Mouse (Mus musculus): ENCODE data around the gene Stra6. TPM values are rescaled to one million over a fixed set of nuclear protein-coding genes. Genes with fewer than 3 reads are reported as not detected.

Gene Stra6
- polyA plus RNA-seq, 1 experiment from 2014 or later: 4.0 TPM

GRCm38 (mm10) chr9:58201861-58202549 is 138.4 kb downstream of the Stra6 start:
- peaks cover 11% of the 10 kb centered on the region for H3K4me1 ChIP-seq (ENCODE audit: insufficient read depth)
- peaks cover 70% of the 10 kb centered on the region for H3K27me3 ChIP-seq (ENCODE audit: insufficient read depth, low read length)
- WGBS: 2% methylated on average over 37 of the region's 37 CpGs
- H3K9me3 ChIP-seq (ENCODE audit: low read depth, low read length): no peaks in the 10 kb centered on the region
- no peak for TF ChIP-seq CTCF (IDR thresholded peaks at IDR 0.05; ENCODE audit: low read depth)
- ATAC-seq (ENCODE audit: insufficient read depth): no peak
- H3K9ac ChIP-seq: no peak overlapping the region
- peak overlapping the region; percentile 10; the same call in 1 of the 2 replicates for H3K4me2 ChIP-seq
- no peaks in the 10 kb centered on the region for H3K36me3 ChIP-seq (ENCODE audit: insufficient read depth)
- H3K4me3 ChIP-seq (ENCODE audit: low read depth, low read length): no peak overlapping the region
- no peak for DNase-seq
- no peak overlapping the region for H3K27ac ChIP-seq (ENCODE audit: low read depth)

- no peak for ATAC-seq (ENCODE audit: insufficient read depth)
- no peak overlapping the region for H3K4me2 ChIP-seq
- WGBS: 7% methylated on average over 14 of the region's 14 CpGs
- DNase-seq: no peak
- H3K9me3 ChIP-seq (ENCODE audit: low read depth, low read length): no peaks in the 10 kb centered on the region
- H3K9ac ChIP-seq: no peak overlapping the region
- H3K36me3 ChIP-seq (ENCODE audit: insufficient read depth): no peaks in the 10 kb centered on the region
- no peak for TF ChIP-seq CTCF (IDR thresholded peaks at IDR 0.05; ENCODE audit: low read depth)
- H3K27ac ChIP-seq (ENCODE audit: low read depth): no peak overlapping the region
- H3K4me1 ChIP-seq (ENCODE audit: insufficient read depth): peaks cover 6% of the 10 kb centered on the region
- H3K4me3 ChIP-seq (ENCODE audit: low read depth, low read length): no peak overlapping the region
- peaks cover 62% of the 10 kb centered on the region for H3K27me3 ChIP-seq (ENCODE audit: insufficient read depth, low read length)
These were observed 139.3 kb downstream of the Stra6 start for GRCm38 (mm10) chr9:58202676-58203453.

Other genes with a start within 250 kb of the Stra6 start
- gene Arid3b, start 227.0 kb upstream of the Stra6 start, polyA plus RNA-seq (2014; fragmentation: Nextera tagmentation; extraction: Ambion mirVana): 4.7 and 4.9 TPM in 2 replicates
- 101 and 107 TPM in 2 replicates for gene Ubl7, start 152.8 kb upstream of the Stra6 start, polyA plus RNA-seq (2014; fragmentation: Nextera tagmentation; extraction: Ambion mirVana)
- gene Sema7a, start 123.7 kb upstream of the Stra6 start, polyA plus RNA-seq (2014; fragmentation: Nextera tagmentation; extraction: Ambion mirVana): 1.0 TPM in 2 replicates
- gene Cyp11a1, start 57.4 kb upstream of the Stra6 start, polyA plus RNA-seq (2014; fragmentation: Nextera tagmentation; extraction: Ambion mirVana): 0.13 and 0.69 TPM in 2 replicates
- not detected in 2 replicates for gene Ccdc33, start 55.0 kb downstream of the Stra6 start, polyA plus RNA-seq (2014; fragmentation: Nextera tagmentation; extraction: Ambion mirVana)
- 56.9 and 60.2 TPM in 2 replicates for gene Islr, start 140.5 kb downstream of the Stra6 start, polyA plus RNA-seq (2014; fragmentation: Nextera tagmentation; extraction: Ambion mirVana)
- not detected in 2 replicates for gene Islr2, start 140.5 kb downstream of the Stra6 start, polyA plus RNA-seq (2014; fragmentation: Nextera tagmentation; extraction: Ambion mirVana)
- gene Pml, start 186.0 kb downstream of the Stra6 start, polyA plus RNA-seq (2014; fragmentation: Nextera tagmentation; extraction: Ambion mirVana): 21.4 and 23.2 TPM in 2 replicates
- 23.2 and 27.1 TPM in 2 replicates for gene Stoml1, start 189.4 kb downstream of the Stra6 start, polyA plus RNA-seq (2014; fragmentation: Nextera tagmentation; extraction: Ambion mirVana)
- 34.4 and 37.1 TPM in 2 replicates for gene Loxl1, start 249.4 kb downstream of the Stra6 start, polyA plus RNA-seq (2014; fragmentation: Nextera tagmentation; extraction: Ambion mirVana)